Mouse (Mus musculus): ENCODE measurements around the gene Nfix. TPM values are rescaled to one million over a fixed set of nuclear protein-coding genes. Genes with fewer than 3 reads are reported as not detected.
A peak's percentile ranks its signal among the peaks of the same experiment; 100 is the strongest.

Nfix gene
- polyA plus RNA-seq, 1 experiment = not detected

DNA sequence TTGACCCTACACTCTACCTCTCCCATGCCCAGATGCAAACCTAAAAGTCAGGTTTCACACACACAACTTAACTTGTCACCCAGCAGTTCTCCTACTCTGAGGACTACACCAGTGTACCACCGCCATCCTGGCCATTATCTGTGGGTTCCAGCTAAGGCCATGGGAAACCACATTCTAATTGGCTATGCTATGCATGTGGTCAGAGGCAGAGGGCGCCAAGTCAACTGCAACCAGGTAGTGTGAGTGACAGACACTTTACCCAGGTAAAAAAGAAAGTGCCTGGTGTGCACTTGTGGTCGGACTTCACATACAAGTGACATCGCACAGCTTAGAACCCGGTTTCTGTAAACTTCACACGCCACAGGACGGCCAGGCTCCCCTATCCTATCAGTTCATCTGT lies 41.0 kb downstream of the Nfix start:
- 85% methylated on average over 7 of the region's 7 CpGs for WGBS
- TF ChIP-seq POLR2A (IDR thresholded peaks at IDR 0.05; ENCODE audit: insufficient read depth, low read depth, low read length) (no peak), CTCF (IDR thresholded peaks at IDR 0.05; ENCODE audit: insufficient read depth, low read depth, low read length) (no peak)
- Histone ChIP-seq H3K4me3 (ENCODE audit: insufficient read depth, low read depth, low read length) (no peak overlapping the region), H3K27ac (ENCODE audit: insufficient read depth, low read depth, low read length) (no peak overlapping the region), H3K4me1 (ENCODE audit: control insufficient read depth, insufficient read depth, low read length) (peaks cover 16% of the 10 kb centered on the region)

DNA sequence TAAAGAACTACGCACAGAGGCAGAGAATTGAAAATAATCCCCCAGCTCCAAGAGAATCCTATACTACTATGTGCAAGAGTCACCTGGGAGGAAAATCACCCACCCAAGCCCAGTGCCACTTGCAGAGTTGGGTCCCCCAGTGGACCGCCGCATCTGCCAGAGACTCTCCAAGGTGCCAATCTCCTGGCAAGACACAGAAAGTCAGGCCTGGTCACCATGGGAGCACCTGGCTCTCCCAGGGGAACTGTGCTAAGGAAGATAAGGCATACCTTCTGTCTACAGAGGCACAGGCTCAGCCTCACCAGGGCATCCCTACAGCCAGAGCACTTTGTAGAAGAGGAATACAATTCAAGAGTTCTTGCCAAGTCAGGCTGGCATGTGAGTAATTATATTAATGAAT lies 41.8 kb downstream of the Nfix start:
- 96% methylated on average over 3 of the region's 3 CpGs for WGBS
- no peak overlapping the region for H3K27ac ChIP-seq (ENCODE audit: insufficient read depth, low read depth, low read length)
- no peak for TF ChIP-seq POLR2A (IDR thresholded peaks at IDR 0.05; ENCODE audit: insufficient read depth, low read depth, low read length)
- no peak for TF ChIP-seq CTCF (IDR thresholded peaks at IDR 0.05; ENCODE audit: insufficient read depth, low read depth, low read length)
- no peak overlapping the region for H3K4me3 ChIP-seq (ENCODE audit: insufficient read depth, low read depth, low read length)
- peaks cover 14% of the 10 kb centered on the region for H3K4me1 ChIP-seq (ENCODE audit: control insufficient read depth, insufficient read depth, low read length)

DNA sequence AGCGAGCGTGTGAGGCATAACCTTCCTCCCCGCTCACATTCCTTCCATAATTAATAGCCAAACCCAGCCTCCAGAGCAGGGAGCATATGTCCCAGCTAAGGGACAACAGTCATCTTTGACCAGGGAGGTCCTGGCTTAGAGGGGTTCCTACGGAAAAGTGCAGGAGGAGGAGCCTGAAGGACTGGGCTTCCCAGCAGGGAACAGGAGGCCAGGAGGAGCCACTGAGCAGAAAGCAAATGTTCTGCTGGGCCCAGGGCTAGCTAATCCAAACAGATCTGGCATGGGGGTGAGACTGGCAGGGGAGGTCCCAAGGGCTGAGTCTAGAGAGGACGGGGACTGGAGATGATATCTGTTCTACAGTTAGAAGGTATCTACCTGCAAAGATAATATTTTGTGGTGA lies 42.6 kb downstream of the Nfix start:
- TF ChIP-seq POLR2A (IDR thresholded peaks at IDR 0.05; ENCODE audit: insufficient read depth, low read depth, low read length) = no peak
- no peak for TF ChIP-seq CTCF (IDR thresholded peaks at IDR 0.05; ENCODE audit: insufficient read depth, low read depth, low read length)
- WGBS = 73% methylated on average over 5 of the region's 5 CpGs
- Histone ChIP-seq H3K4me3 (ENCODE audit: insufficient read depth, low read depth, low read length) (no peak overlapping the region), H3K4me1 (ENCODE audit: control insufficient read depth, insufficient read depth, low read length) (peaks cover 17% of the 10 kb centered on the region), H3K27ac (ENCODE audit: insufficient read depth, low read depth, low read length) (peak overlapping the region; percentile 10; the same call in 1 of the 2 replicates)

GRCm38 (mm10) chr8:84752734-84753582 lies 47.2 kb downstream of the Nfix start:
- no peak overlapping the region for H3K4me3 ChIP-seq (ENCODE audit: insufficient read depth, low read depth, low read length)
- WGBS = 82% methylated on average over 6 of the region's 6 CpGs
- H3K27ac ChIP-seq (ENCODE audit: insufficient read depth, low read depth, low read length) = no peak overlapping the region
- peaks cover 43% of the 10 kb centered on the region for H3K4me1 ChIP-seq (ENCODE audit: control insufficient read depth, insufficient read depth, low read length)
- no peak for TF ChIP-seq POLR2A (IDR thresholded peaks at IDR 0.05; ENCODE audit: insufficient read depth, low read depth, low read length)
- no peak for TF ChIP-seq CTCF (IDR thresholded peaks at IDR 0.05; ENCODE audit: insufficient read depth, low read depth, low read length)

GRCm38 (mm10) chr8:84749519-84749918 lies 50.6 kb downstream of the Nfix start:
- TF ChIP-seq POLR2A (IDR thresholded peaks at IDR 0.05; ENCODE audit: insufficient read depth, low read depth, low read length) = no peak
- Histone ChIP-seq H3K4me3 (ENCODE audit: insufficient read depth, low read depth, low read length) (no peak overlapping the region), H3K27ac (ENCODE audit: insufficient read depth, low read depth, low read length) (no peak overlapping the region), H3K4me1 (ENCODE audit: control insufficient read depth, insufficient read depth, low read length) (peaks cover 49% of the 10 kb centered on the region)
- 60% methylated on average over 16 of the region's 16 CpGs for WGBS

GRCm38 (mm10) chr8:84745032-84745925 lies 54.9 kb downstream of the Nfix start:
- peaks cover 65% of the 10 kb centered on the region for H3K4me1 ChIP-seq (ENCODE audit: control insufficient read depth, insufficient read depth, low read length)
- WGBS = 44% methylated on average over 17 of the region's 17 CpGs
- H3K27ac ChIP-seq (ENCODE audit: insufficient read depth, low read depth, low read length) = no peak overlapping the region
- H3K4me3 ChIP-seq (ENCODE audit: insufficient read depth, low read depth, low read length) = no peak overlapping the region
- TF ChIP-seq CTCF (IDR thresholded peaks at IDR 0.05; ENCODE audit: insufficient read depth, low read depth, low read length) = no peak
- no peak for TF ChIP-seq POLR2A (IDR thresholded peaks at IDR 0.05; ENCODE audit: insufficient read depth, low read depth, low read length)

DNA sequence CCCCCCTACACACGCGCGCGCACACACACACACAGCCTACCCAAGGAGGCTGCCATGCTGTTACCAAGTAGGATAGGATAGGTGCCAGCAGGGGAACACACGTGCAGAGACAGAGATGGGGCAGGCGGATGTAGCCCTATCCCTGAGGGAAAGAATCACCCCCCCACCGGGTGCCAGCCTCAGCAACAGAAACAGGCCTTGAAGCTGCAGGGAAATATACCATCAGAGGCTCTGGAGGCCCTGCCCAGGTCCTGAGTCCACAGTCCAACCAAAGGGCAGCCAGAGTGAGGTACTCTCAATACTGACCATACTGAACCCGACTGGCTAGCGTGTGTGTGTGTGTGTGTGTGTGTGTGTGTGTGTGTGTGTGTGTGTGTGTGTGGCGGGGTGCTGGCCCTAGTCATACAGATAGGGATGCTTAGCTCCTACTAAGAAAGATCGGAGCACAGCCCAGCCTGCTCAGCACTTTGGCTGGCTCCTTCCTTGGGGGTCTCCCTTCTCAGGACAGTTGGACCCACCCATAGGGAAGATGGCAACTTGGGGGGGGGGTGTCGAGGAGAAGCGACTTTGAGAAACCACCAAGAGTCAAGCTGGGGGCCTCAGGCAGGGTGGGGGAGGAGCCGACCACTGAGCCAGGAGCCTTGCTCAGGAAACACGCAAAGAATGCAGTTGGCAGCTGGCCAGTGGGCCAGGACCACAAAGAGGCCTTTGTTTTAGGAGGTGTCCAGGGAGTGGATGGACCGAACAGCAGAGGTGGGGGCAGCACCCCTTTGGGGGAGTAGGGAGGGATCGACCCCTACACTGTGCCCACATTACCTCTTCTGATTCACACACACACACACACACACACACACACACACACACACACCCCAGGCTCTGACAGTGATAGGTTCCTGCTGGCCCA lies 56.4 kb downstream of the Nfix start:
- Histone ChIP-seq H3K4me1 (ENCODE audit: control insufficient read depth, insufficient read depth, low read length) (peaks cover 58% of the 10 kb centered on the region), H3K27ac (ENCODE audit: insufficient read depth, low read depth, low read length) (no peak overlapping the region)
- 35% methylated on average over 17 of the region's 17 CpGs for WGBS

DNA sequence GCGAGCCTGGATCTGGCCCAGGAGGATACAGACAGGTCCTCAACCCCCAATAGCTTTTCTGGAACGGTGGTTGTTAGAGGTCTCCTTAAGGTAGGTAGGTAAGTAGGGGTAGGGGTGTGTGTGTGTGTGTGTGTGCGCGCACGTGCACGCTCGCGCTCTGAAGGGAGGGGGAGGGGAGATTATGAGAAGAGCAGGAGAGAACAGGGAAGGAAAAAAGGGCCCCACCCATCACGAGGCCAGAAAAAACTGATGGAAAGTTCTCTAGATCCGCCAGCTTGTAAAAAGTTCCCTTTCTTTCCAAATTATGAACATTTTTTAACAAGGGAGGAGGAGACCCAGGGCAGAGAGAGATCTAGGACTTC lies 57.1 kb downstream of the Nfix start:
- Histone ChIP-seq H3K27ac (ENCODE audit: insufficient read depth, low read depth, low read length) (no peak overlapping the region), H3K4me3 (ENCODE audit: insufficient read depth, low read depth, low read length) (no peak overlapping the region), H3K4me1 (ENCODE audit: control insufficient read depth, insufficient read depth, low read length) (peaks cover 65% of the 10 kb centered on the region)
- TF ChIP-seq CTCF (IDR thresholded peaks at IDR 0.05; ENCODE audit: insufficient read depth, low read depth, low read length) = no peak
- TF ChIP-seq POLR2A (IDR thresholded peaks at IDR 0.05; ENCODE audit: insufficient read depth, low read depth, low read length) = no peak
- WGBS = 49% methylated on average over 10 of the region's 10 CpGs

More for the DNA sequence above, 56.4 kb downstream of the Nfix start:
- TF ChIP-seq CTCF (IDR thresholded peaks at IDR 0.05; ENCODE audit: insufficient read depth, low read depth, low read length) = no peak
- TF ChIP-seq POLR2A (IDR thresholded peaks at IDR 0.05; ENCODE audit: insufficient read depth, low read depth, low read length) = no peak
- H3K4me3 ChIP-seq (ENCODE audit: insufficient read depth, low read depth, low read length) = no peak overlapping the region

All from olfactory bulb, adult 2 months (tissue).